Mouse (Mus musculus) kidney, postnatal 0 days (tissue): ENCODE data around the gene Bag6. TPM values are rescaled to one million over a fixed set of nuclear protein-coding genes. Genes with fewer than 3 reads are reported as not detected.
A peak's percentile ranks its signal among the peaks of the same experiment; 100 is the strongest.

Source experiments
- ATAC-seq: fragments of 200-750 bp; cut with Nextera tagmentation; replicated peaks from 2 replicates; pipeline ENCODE4 v1.8.0; 2017; ENCODE audit warnings: low read depth, moderate number of reproducible peaks, moderate TSS enrichment, moderate library complexity; ENCODE audit not compliant: low FRiP score
- DNase-seq: peaks from one replicate; pipeline ENCODE4 v3.0.0-alpha.2; 2016; ENCODE audit warnings: low spot score
- H3K27ac ChIP-seq: fragments of 300-500 bp; sonication (generic); 2 replicates; pipeline ENCODE4 v1.5.1; 2014; ENCODE audit warnings: mild to moderate bottlenecking
- H3K27me3 ChIP-seq: fragments of 300-500 bp; sonication (generic); 2 replicates; pipeline ENCODE4 v1.6.1; 2014; ENCODE audit warnings: low read length, mixed read lengths; ENCODE audit not compliant: insufficient read depth
- H3K36me3 ChIP-seq: fragments of 300-500 bp; sonication (generic); 2 replicates; pipeline ENCODE4 v1.6.1; 2014; ENCODE audit warnings: low read length, mixed read lengths; ENCODE audit not compliant: insufficient read depth
- H3K4me1 ChIP-seq: fragments of 300-500 bp; sonication (generic); replicated peaks from 2 replicates; pipeline ENCODE4 v1.6.1; 2014; ENCODE audit warnings: antibody characterized with exemption, low read length, mixed read lengths; ENCODE audit not compliant: insufficient read depth
- H3K4me2 ChIP-seq: fragments of 300-500 bp; sonication (generic); 2 replicates; pipeline ENCODE4 v1.6.1; 2014; ENCODE audit warnings: mild to moderate bottlenecking, low read length, moderate library complexity, mixed read lengths
- H3K4me3 ChIP-seq: fragments of 300-500 bp; sonication (generic); replicated peaks from 2 replicates; pipeline ENCODE4 v1.5.1; 2014; ENCODE audit warnings: low read depth, low read length
- H3K9ac ChIP-seq: fragments of 300-500 bp; sonication (generic); 2 replicates; pipeline ENCODE4 v1.6.1; 2014; ENCODE audit warnings: low read depth, low read length
- H3K9me3 ChIP-seq: fragments of 300-500 bp; sonication (generic); replicated peaks from 2 replicates; pipeline ENCODE4 v1.6.1; 2016; ENCODE audit warnings: low read length, inconsistent platforms, mixed read lengths
- CTCF ChIP-seq: IDR thresholded peaks from 2 replicates; pipeline ENCODE4 v1.5.1; 2016; ENCODE audit warnings: antibody characterized with exemption, low read depth, mild to moderate bottlenecking, moderate library complexity
- WGBS: fragments of 180-500 bp; shearing (Covaris S2); extraction: QIAGEN DNeasy Blood & Tissue Kit; methylation state at CpG from one replicate; pipeline ENCODE4 v1.1.7; 2014; 5-methylcytosine and 5-hydroxymethylcytosine counted together
- polyA plus RNA-seq: library from polyadenylated mRNA; unstranded; fragments of >200 nt; fragmentation: Nextera tagmentation; extraction: Ambion mirVana; gene quantifications from 2 replicates; pipeline ENCODE4 v1.2.1, GENCODE M21; 2015

The Bag6 gene
- polyA plus RNA-seq, 1 experiment from 2014 or later, result 50.2 TPM

DNA sequence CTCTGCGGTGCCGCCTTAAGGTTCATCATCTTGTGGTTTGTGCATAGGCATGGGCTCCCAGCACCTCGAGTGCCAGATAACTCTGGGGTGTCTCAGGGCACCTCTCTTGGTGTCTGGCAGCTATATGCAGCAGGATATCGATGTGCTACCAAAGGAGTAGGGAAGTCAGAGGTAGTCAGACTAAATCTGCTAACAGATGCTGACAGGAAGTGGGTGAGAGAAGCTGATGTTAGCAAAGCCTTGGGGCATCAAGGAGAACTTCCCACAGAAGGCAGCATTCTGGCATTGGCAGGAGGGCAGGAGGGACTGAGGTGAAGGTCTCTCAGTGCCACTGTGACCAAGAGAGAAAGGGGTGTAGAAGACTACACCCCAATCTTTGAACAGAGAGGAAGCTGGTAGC lies 55.1 kb downstream of the Bag6 start:
- Histone ChIP-seq H3K4me1 (no peaks in the 10 kb centered on the region; the same call in 1 of the 2 replicates), H3K9ac (no peak overlapping the region), H3K36me3 (no peaks in the 10 kb centered on the region), H3K9me3 (no peaks in the 10 kb centered on the region), H3K4me2 (no peak overlapping the region), H3K4me3 (no peak overlapping the region), H3K27me3 (peaks cover 5% of the 10 kb centered on the region; the same call in 1 of the 2 replicates), H3K27ac (no peak overlapping the region)
- DNase-seq (no peak), ATAC-seq (no peak)
- 77% methylated on average over 4 of the region's 4 CpGs for WGBS
- no peak for TF ChIP-seq CTCF

DNA sequence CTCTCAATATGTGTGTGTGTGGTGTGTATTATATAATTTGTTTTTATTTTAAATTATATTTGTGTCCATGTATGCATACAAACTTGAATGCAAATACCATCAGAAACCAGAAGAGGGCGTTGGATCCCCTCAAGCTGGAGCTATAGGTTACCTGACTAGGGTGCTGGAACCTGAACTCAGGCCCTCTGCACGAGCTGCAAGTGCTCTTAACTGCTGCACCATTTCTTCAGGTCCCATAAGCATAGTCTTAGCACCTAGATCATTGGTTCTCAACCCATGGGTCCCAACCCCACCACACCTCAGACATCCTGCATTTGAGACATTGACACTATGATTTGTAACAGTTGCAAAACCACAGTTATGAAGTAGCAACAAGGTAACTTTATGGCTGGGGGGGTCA lies 56.7 kb downstream of the Bag6 start:
- no peak overlapping the region for H3K9ac ChIP-seq
- peaks cover 7% of the 10 kb centered on the region; the same call in 1 of the 2 replicates for H3K27me3 ChIP-seq
- WGBS, result 64% methylated on average over 2 of the region's 2 CpGs
- no peak overlapping the region for H3K27ac ChIP-seq
- H3K4me2 ChIP-seq, result no peak overlapping the region
- H3K9me3 ChIP-seq, result no peaks in the 10 kb centered on the region
- H3K36me3 ChIP-seq, result no peaks in the 10 kb centered on the region
- no peak for DNase-seq
- 0 out of 2 replicates have a peak, but pooled peaks have one; percentile 10 for TF ChIP-seq CTCF
- peaks cover 3% of the 10 kb centered on the region; the same call in 1 of the 2 replicates for H3K4me1 ChIP-seq
- no peak overlapping the region for H3K4me3 ChIP-seq
- ATAC-seq, result no peak

DNA sequence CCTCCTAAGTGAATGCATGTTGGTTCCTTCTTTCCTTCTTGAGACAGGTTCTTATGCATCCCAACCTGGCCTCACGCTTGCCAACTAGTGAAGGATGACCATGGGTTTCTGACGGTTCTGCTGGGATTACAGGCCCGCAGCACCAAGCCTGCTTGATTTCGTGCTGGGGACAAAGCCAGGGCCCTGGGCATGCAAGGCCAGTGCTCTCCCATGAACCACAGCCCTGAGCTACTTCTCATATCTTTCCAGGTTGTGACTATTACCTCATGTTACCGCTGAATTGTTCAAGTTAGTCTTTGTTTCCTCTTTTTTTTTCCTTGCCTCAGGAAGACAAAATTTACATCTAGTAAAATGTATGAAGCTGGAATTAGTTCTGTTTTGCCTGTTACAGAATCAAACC lies 57.9 kb downstream of the Bag6 start:
- Histone ChIP-seq H3K27me3 (peaks cover 7% of the 10 kb centered on the region; the same call in 1 of the 2 replicates), H3K9me3 (no peaks in the 10 kb centered on the region), H3K9ac (no peak overlapping the region), H3K4me2 (no peak overlapping the region), H3K36me3 (no peaks in the 10 kb centered on the region), H3K27ac (no peak overlapping the region), H3K4me1 (peaks cover 3% of the 10 kb centered on the region; the same call in 1 of the 2 replicates), H3K4me3 (no peak overlapping the region)
- ATAC-seq, result no peak
- 80% methylated on average over 5 of the region's 5 CpGs for WGBS
- DNase-seq, result no peak
- TF ChIP-seq CTCF, result no peak

DNA sequence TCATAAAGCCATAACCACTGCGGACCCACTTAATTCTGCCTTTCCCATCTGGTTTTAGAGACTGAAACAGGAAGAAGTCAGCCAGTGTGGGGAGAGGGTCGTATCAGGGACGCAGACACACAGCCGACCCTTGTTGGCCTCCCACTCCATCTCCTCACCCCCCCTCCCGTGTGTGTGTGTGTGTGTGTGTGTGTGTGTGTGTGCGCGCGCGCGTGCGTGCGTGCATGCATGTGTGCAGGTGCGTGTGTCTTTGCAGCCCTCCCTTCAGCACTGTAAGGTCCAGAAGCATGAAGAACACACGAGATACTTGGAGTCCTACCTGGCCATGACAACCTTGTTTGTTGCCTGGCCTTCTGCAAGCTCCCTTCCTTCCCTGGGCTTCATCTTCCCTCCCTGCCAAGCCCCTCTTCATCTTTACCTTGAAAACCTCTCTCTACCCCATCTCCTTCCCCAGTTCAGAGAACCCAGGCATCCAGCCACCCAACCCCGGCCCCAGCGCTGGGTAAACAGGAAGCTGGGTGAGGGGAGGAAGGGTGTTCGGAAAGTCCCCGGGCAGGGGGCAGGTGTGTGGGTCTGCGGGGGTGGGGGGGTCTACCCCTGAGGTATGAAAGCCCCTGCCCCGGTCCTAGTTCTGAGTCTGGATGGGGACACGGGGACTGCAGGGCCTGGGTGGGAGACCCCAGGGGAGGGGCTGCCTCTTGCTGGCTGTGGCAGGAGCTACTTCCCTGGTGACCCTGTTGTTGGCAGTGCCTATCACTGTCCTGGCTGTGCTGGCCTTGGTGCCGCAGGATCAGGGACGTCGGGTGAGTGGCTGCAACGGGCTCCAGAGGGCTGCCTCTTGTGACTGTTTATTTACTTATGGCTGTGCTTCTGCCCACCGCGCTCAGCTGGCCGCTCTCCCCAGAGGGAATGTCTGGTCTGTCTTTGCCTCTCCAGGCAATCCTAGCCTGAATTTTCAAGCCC lies 59.2 kb downstream of the Bag6 start, which contains the start of gene Ltb:
Ltb (plus strand) TSS at position 559 of the 963 bp plus-strand sequence.
- no peak for TF ChIP-seq CTCF
- Histone ChIP-seq H3K27me3 (peaks cover 7% of the 10 kb centered on the region; the same call in 1 of the 2 replicates), H3K27ac (no peak within 1 kb of the TSS), H3K9me3 (no peaks in the 10 kb centered on the region), H3K9ac (0 out of 2 replicates have a peak within 1 kb of the TSS, but pooled peaks have one; percentile 10), H3K4me3 (peak within 1 kb of the TSS; percentile 43; the same call in 1 of the 2 replicates), H3K4me2 (peak within 1 kb of the TSS; percentile 91), H3K36me3 (no peaks in the 10 kb centered on the region), H3K4me1 (peaks cover 3% of the 10 kb centered on the region; the same call in 1 of the 2 replicates)
- ATAC-seq (0 out of 2 replicates have a peak, but pooled peaks have one; percentile 11), DNase-seq (no peak)
- WGBS, result 59% methylated on average over 28 of the region's 28 CpGs

DNA sequence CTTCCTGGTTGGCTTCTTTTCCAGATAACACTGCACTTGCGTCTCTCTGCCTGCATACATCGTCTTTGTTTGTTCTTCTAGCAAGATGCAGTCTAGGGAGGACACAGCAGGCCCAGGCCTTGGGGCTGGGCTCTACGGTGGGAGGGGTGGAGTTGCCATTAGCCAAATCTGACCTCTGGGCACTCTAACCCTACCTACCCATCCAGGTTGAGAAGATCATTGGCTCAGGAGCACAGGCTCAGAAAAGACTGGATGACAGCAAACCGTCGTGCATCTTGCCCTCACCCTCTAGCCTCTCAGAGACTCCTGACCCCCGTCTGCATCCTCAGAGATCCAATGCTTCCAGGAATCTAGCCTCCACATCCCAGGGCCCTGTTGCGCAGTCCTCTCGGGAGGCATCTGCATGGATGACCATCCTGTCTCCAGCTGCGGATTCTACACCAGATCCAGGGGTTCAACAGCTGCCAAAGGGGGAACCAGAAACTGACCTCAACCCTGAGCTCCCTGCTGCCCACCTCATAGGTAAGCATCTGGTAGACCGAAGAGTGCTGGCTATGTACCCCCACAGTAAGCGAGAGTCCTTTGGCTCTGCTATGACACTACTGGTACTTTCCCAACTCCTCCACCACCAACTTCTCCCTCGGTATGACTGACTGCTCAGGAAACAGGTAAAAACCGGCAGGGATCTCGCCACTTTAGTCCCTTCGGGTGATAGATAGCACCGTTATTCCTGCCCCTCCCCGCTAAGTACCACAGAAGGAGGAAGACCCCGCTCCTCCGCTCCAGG lies 60.1 kb downstream of the Bag6 start:
- H3K9me3 ChIP-seq, result no peaks in the 10 kb centered on the region
- DNase-seq (no peak), ATAC-seq (no peak)
- 38% methylated on average over 19 of the region's 19 CpGs for WGBS
- H3K4me2 ChIP-seq, result peak overlapping the region; percentile 91
- no peak for TF ChIP-seq CTCF
- H3K9ac ChIP-seq, result 0 out of 2 replicates have a peak overlapping the region, but pooled peaks have one; percentile 10
- H3K36me3 ChIP-seq, result no peaks in the 10 kb centered on the region
- H3K27ac ChIP-seq, result no peak overlapping the region
- H3K4me3 ChIP-seq, result peak overlapping the region; percentile 43
- H3K27me3 ChIP-seq, result peaks cover 7% of the 10 kb centered on the region; the same call in 1 of the 2 replicates
- H3K4me1 ChIP-seq, result peaks cover 3% of the 10 kb centered on the region; the same call in 1 of the 2 replicates
